Mouse (Mus musculus) intestine, embryonic 15.5 days (tissue): ENCODE results near the gene Ublcp1. TPM values are rescaled to one million over a fixed set of nuclear protein-coding genes. Genes with fewer than 3 reads are reported as not detected.

Source experiments
- ATAC-seq: fragments of 200-750 bp; cut with Nextera tagmentation; 2 replicates; pipeline ENCODE4 v1.8.0; 2017; ENCODE audit warnings: moderate TSS enrichment, moderate library complexity
- H3K27ac ChIP-seq: fragments of 300-500 bp; sonication (generic); 2 replicates; pipeline ENCODE4 v1.5.1; 2015; ENCODE audit warnings: mild to moderate bottlenecking, inconsistent platforms
- H3K27me3 ChIP-seq: fragments of 300-500 bp; sonication (generic); replicated peaks from 2 replicates; pipeline ENCODE4 v1.6.1; 2015; ENCODE audit warnings: inconsistent platforms
- H3K36me3 ChIP-seq: fragments of 300-500 bp; sonication (generic); 2 replicates; pipeline ENCODE4 v1.6.1; 2015; ENCODE audit warnings: inconsistent platforms
- H3K4me1 ChIP-seq: fragments of 300-500 bp; sonication (generic); replicated peaks from 2 replicates; pipeline ENCODE4 v1.6.1; 2015; ENCODE audit warnings: inconsistent platforms
- H3K4me2 ChIP-seq: fragments of 300-500 bp; sonication (generic); replicated peaks from 2 replicates; pipeline ENCODE4 v1.6.1; 2015; ENCODE audit warnings: mild to moderate bottlenecking, inconsistent platforms
- H3K4me3 ChIP-seq: fragments of 300-500 bp; sonication (generic); replicated peaks from 2 replicates; pipeline ENCODE4 v1.5.1; 2015; ENCODE audit warnings: inconsistent platforms
- H3K9ac ChIP-seq: fragments of 300-500 bp; sonication (generic); 2 replicates; pipeline ENCODE4 v1.6.1; 2015; ENCODE audit warnings: inconsistent platforms
- H3K9me3 ChIP-seq: fragments of 300-500 bp; sonication (generic); 2 replicates; pipeline ENCODE4 v1.6.1; 2016; ENCODE audit warnings: inconsistent platforms
- WGBS: fragments of 180-500 bp; shearing (Covaris S2); methylation state at CpG from one replicate; pipeline ENCODE4 v1.1.7; 2015; 5-methylcytosine and 5-hydroxymethylcytosine counted together
- polyA plus RNA-seq: library from polyadenylated mRNA; unstranded; fragments of >200 nt; fragmentation: Nextera tagmentation; extraction: Ambion mirVana; gene quantifications from 2 replicates; pipeline ENCODE4 v1.2.1, GENCODE M21; 2015

The Ublcp1 gene
- polyA plus RNA-seq, 1 experiment from 2014 or later: 55.1 TPM

DNA sequence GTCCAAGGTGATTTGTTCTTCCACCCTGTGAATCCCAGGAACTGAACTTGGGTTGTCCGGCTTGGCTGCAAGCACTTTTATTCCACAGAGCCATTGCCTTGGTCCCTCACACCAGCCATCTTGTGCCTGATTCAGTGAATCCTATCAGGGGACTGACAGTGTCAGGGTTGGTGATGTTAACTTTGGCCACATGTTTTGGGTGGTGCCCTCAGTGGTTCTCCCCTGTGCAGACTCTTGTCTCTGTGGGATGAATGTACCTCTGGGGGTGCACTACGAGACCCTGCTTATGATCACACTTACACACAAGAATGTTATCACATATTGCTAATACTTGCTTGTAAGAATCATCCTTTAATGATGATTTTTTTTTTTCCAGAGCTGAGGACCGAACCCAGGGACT lies 40.3 kb downstream of the Ublcp1 start:
- H3K27ac ChIP-seq: no peak overlapping the region
- no peak overlapping the region for H3K4me2 ChIP-seq
- H3K9me3 ChIP-seq: no peaks in the 10 kb centered on the region
- no peak overlapping the region for H3K9ac ChIP-seq
- no peak overlapping the region for H3K4me3 ChIP-seq
- H3K4me1 ChIP-seq: no peaks in the 10 kb centered on the region
- H3K36me3 ChIP-seq: no peaks in the 10 kb centered on the region
- no peaks in the 10 kb centered on the region for H3K27me3 ChIP-seq
- no peak for ATAC-seq
- WGBS: 81% methylated on average over 3 of the region's 3 CpGs

DNA sequence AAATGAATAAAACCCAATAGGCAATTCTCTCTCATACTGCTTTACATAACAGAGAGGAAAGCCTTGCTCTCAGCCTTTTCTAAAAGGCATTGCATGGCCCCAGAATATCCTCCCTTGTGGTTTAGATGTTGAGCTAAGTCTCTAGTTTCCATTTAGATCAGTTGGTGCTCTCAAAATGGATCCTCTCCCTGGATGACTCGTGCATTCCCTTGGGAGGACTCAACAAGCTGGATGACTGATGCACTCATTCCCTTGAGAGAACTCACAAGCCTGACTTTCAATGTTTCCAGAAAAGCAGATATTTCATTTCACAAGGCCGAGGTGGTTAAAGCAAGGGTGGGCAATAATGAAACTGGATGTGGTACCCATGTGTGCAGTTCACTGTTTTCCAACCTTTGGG lies 42.3 kb downstream of the Ublcp1 start:
- no peaks in the 10 kb centered on the region for H3K4me1 ChIP-seq
- no peak overlapping the region for H3K4me2 ChIP-seq
- no peaks in the 10 kb centered on the region for H3K36me3 ChIP-seq
- H3K27me3 ChIP-seq: no peaks in the 10 kb centered on the region
- no peaks in the 10 kb centered on the region for H3K9me3 ChIP-seq
- H3K9ac ChIP-seq: no peak overlapping the region
- WGBS: 79% methylated on average over 2 of the region's 2 CpGs
- no peak for ATAC-seq
- no peak overlapping the region for H3K27ac ChIP-seq
- no peak overlapping the region for H3K4me3 ChIP-seq

DNA sequence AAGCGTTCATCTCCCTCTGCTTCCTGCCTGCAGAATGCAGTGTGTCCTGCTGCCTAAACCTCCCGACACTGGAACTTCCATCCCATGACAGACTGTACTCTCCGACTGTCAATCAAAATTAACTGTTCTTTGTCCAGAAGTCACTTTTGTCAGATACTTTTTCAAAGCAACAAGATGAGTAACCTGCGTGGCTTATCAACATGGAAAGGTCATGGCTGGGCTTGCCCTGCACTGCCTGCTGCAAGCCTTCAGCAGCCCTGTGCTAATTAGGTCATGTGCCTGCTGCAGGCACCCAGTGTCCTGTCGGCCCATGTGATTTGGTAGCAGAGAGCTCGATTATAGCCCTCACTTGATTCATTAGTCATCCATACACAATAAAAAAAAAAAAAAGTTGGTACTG lies 44.7 kb downstream of the Ublcp1 start:
- Histone ChIP-seq H3K9me3 (no peaks in the 10 kb centered on the region), H3K4me1 (no peaks in the 10 kb centered on the region), H3K27ac (no peak overlapping the region), H3K9ac (no peak overlapping the region), H3K36me3 (no peaks in the 10 kb centered on the region), H3K4me3 (no peak overlapping the region), H3K27me3 (no peaks in the 10 kb centered on the region), H3K4me2 (no peak overlapping the region)
- no peak for ATAC-seq
- 75% methylated on average over 6 of the region's 6 CpGs for WGBS

DNA sequence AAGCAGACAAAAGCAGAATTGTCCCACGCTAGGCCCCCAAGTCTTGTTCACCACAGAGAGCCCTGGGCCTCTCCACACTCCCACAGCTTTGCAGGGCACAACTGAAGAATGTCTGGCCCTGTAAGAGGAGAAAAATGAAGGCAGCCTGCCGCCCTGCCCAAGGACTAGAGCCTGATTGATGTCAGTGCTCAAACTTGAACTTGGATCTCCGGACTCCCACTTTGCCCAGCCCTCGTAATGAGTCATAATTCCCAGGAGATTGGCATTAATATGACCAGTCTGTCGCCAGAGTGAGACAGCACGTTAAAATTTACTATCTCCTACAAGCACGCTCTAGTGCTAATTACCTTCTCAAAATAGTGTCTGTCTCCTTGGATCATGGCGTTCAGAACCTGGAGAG lies 45.3 kb downstream of the Ublcp1 start:
- Histone ChIP-seq H3K4me3 (no peak overlapping the region), H3K9me3 (no peaks in the 10 kb centered on the region), H3K27ac (no peak overlapping the region), H3K4me2 (no peak overlapping the region), H3K36me3 (no peaks in the 10 kb centered on the region), H3K4me1 (no peaks in the 10 kb centered on the region), H3K27me3 (no peaks in the 10 kb centered on the region), H3K9ac (no peak overlapping the region)
- ATAC-seq: no peak
- WGBS: 59% methylated on average over 8 of the region's 8 CpGs

DNA sequence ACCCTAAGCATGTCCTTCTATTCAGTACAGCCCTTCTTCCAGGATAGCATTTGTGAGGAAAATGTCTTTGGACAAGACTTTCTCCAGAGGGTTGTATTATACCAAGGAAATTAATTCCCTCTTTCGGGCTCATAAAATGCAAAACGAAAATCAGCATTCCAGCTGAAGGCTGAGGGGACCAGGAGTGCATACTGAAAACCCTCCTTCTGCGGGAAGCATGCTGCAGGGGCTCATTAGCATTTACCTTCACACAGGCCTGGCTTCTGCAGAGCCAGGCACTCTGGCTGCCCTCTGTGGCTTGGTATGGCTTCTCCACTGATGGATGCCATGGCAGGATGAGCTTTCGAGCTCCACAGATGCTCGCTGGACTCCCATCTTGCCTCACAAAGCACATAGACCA lies 46.3 kb downstream of the Ublcp1 start:
- no peak overlapping the region for H3K4me2 ChIP-seq
- WGBS: 61% methylated on average over 5 of the region's 5 CpGs
- H3K9ac ChIP-seq: no peak overlapping the region
- no peaks in the 10 kb centered on the region for H3K36me3 ChIP-seq
- H3K4me3 ChIP-seq: no peak overlapping the region
- ATAC-seq: no peak
- H3K27ac ChIP-seq: no peak overlapping the region
- H3K9me3 ChIP-seq: no peaks in the 10 kb centered on the region
- no peaks in the 10 kb centered on the region for H3K27me3 ChIP-seq
- H3K4me1 ChIP-seq: no peaks in the 10 kb centered on the region

DNA sequence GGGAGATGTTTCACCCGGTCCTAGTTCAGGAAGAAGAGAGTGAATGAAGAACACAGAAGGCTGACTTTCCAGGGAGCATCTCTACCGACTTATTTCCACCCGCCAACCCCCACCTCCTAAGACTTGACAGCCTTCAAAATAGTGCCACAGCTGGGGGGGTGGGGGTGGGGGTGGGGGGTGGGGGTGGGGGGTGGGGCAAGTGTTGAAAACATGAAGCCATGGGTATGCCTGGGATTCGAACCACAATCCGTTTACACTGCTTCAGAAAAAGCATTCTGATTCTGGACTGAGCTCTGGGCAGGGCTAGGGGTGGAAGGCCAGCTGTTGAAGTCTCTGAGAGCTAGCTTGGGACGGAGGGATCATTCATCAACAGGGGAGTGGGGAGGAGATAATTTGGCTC lies 47.0 kb downstream of the Ublcp1 start:
- Histone ChIP-seq H3K27me3 (no peaks in the 10 kb centered on the region), H3K4me1 (no peaks in the 10 kb centered on the region), H3K4me3 (no peak overlapping the region), H3K4me2 (no peak overlapping the region), H3K9ac (no peak overlapping the region), H3K9me3 (no peaks in the 10 kb centered on the region), H3K27ac (no peak overlapping the region), H3K36me3 (no peaks in the 10 kb centered on the region)
- no peak for ATAC-seq
- 39% methylated on average over 6 of the region's 6 CpGs for WGBS

DNA sequence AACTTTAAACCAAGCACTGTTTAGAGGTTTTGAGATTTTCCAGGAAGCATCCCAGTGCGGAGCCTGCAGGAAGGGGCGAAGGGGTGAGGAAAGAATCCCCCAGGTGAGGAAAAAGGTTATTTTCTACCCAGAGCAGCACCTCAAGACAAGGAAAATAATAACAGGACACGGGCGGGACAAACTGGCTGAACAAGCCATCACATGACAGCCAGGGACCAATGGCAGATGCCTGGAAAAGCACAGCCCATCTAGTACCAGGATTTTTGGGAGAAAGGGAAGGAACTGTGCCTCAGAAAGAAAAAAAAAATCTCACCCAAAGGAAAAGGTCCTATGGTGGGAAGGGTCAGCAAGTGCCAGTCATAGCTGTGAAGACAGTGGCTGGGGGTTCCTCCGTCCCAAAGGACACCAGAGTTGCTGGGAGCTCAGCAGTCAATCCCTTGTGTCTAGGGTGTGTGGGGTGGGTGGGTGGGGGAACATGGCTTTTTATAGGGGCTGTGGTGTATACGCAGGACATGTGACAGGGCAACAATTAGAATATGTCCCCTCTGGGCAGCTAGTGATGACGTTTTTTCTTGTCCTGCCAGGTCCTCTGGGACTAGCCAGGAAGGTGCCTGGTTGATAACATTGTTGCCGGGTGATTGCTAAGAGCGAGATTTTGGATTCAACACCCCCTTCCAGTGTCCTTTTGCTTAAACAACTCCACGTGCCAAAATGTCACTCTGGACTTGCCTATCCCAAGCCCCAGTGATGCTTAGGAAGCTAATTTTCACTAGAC lies 47.8 kb downstream of the Ublcp1 start:
- H3K4me2 ChIP-seq: no peak overlapping the region
- 68% methylated on average over 10 of the region's 10 CpGs for WGBS
- no peak overlapping the region for H3K9ac ChIP-seq
- H3K4me3 ChIP-seq: no peak overlapping the region
- ATAC-seq: no peak
- H3K36me3 ChIP-seq: no peaks in the 10 kb centered on the region
- no peaks in the 10 kb centered on the region for H3K9me3 ChIP-seq
- H3K27me3 ChIP-seq: no peaks in the 10 kb centered on the region
- H3K4me1 ChIP-seq: no peaks in the 10 kb centered on the region
- H3K27ac ChIP-seq: no peak overlapping the region

DNA sequence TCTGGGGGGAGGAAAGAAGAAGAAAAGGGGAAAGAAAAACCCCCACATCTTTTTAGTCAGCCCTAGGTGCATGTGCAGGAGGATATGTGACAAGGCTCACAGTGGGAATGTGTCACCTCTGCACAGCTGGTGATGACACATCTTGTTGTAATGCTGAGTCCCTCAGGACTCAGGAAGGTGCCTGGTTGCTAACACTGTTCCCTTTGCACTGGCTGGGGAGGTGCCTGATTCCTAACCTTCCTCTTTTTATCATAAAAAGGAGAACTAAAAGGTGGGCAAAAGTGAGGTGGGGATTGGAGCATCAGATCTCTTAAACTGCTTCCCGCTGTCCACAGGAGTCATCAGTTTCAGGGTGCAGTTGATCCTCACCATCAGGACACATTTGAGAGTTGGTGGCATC lies 52.9 kb downstream of the Ublcp1 start:
- 48% methylated on average over 1 of the region's 1 CpGs for WGBS
- ATAC-seq: no peak
- Histone ChIP-seq H3K9me3 (no peaks in the 10 kb centered on the region), H3K27me3 (no peaks in the 10 kb centered on the region), H3K27ac (no peak overlapping the region), H3K36me3 (no peaks in the 10 kb centered on the region), H3K4me3 (no peak overlapping the region), H3K4me2 (no peak overlapping the region), H3K9ac (no peak overlapping the region), H3K4me1 (no peaks in the 10 kb centered on the region)

DNA sequence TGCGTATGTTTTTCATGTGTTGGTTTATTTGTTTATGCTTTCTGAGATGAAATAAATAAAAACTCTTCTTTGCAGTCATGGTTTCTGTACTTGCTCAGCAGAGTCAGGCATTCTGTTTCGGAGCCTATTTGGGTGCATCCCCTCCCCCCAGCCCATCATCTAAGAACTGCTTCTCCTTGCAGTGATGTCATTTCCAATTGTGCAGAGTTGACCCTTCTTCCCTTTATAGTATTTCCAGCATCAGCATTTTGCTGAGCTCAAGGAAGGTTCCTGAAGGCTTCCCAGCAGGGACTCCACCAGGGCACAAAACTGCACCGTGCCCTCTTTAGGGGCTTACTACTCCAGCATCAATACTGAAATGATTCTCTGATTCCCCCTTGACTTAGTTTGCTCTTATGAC lies 55.7 kb downstream of the Ublcp1 start:
- Histone ChIP-seq H3K4me2 (no peak overlapping the region), H3K27ac (no peak overlapping the region), H3K9ac (no peak overlapping the region), H3K4me3 (no peak overlapping the region), H3K36me3 (no peaks in the 10 kb centered on the region), H3K9me3 (no peaks in the 10 kb centered on the region), H3K27me3 (no peaks in the 10 kb centered on the region), H3K4me1 (no peaks in the 10 kb centered on the region)
- no peak for ATAC-seq
- 86% methylated on average over 3 of the region's 3 CpGs for WGBS

DNA sequence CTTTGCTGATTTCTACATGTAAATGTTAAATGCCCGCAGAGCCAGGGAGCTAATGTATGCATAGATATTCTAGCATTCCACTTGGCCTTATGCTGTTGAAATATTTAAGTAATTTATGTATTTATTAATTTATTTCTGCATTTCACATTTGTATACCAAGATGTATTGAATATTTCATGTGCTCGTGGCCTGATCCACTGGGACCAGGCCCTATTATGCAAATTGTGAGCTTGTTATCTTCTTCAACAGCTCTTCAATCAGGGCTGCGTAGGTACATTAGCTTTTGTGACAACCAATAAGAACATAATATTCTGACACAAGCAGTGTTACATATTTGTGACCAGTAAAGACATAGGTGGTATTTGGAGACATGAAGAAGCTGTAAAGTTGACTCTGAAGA lies 56.9 kb downstream of the Ublcp1 start:
- no peak for ATAC-seq
- WGBS: 86% methylated on average over 3 of the region's 3 CpGs
- no peaks in the 10 kb centered on the region for H3K4me1 ChIP-seq
- no peak overlapping the region for H3K4me3 ChIP-seq
- no peaks in the 10 kb centered on the region for H3K27me3 ChIP-seq
- H3K9ac ChIP-seq: no peak overlapping the region
- H3K9me3 ChIP-seq: no peaks in the 10 kb centered on the region
- H3K36me3 ChIP-seq: no peaks in the 10 kb centered on the region
- no peak overlapping the region for H3K27ac ChIP-seq
- no peak overlapping the region for H3K4me2 ChIP-seq

DNA sequence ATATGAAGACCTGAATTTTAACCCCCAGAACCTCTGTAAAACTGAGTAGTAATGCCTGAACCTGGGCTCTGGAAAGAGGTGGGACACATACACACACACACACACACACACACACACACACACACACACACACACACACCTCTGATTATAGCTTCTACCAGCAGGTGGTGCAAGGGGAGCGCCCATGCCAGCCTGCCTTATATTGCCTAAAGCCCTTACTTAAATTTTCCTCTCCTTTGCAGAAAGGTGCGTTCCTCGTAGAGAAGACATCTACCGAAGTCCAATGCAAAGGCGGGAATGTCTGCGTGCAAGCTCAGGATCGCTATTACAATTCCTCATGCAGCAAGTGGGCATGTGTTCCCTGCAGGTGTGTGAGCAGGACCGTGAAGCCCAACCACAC lies 58.0 kb downstream of the Ublcp1 start:
- H3K9me3 ChIP-seq: no peaks in the 10 kb centered on the region
- no peak overlapping the region for H3K4me2 ChIP-seq
- no peaks in the 10 kb centered on the region for H3K4me1 ChIP-seq
- ATAC-seq: no peak
- H3K9ac ChIP-seq: no peak overlapping the region
- no peaks in the 10 kb centered on the region for H3K27me3 ChIP-seq
- 77% methylated on average over 8 of the region's 8 CpGs for WGBS
- H3K36me3 ChIP-seq: no peaks in the 10 kb centered on the region
- no peak overlapping the region for H3K4me3 ChIP-seq
- no peak overlapping the region for H3K27ac ChIP-seq

DNA sequence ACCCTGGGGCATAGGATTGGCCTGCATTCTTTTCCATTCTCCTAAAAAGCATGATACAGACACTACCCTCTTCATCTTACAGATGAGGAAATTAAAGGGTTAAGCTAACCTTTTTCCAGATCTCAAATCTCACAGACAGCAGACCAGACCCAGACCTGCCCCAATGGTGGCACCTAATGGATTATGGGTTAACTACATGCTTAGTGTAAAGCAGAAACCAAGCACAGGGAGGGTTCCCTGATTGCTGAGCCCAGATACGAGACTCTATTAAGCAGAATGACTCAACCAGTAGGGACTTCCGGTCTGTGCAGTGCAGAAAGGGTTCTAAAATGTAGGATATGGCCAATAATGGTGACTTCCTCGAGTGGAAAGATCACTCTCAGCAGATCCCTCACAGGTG lies 59.9 kb downstream of the Ublcp1 start:
- H3K36me3 ChIP-seq: no peaks in the 10 kb centered on the region
- WGBS: 51% methylated on average over 3 of the region's 3 CpGs
- ATAC-seq: no peak

DNA sequence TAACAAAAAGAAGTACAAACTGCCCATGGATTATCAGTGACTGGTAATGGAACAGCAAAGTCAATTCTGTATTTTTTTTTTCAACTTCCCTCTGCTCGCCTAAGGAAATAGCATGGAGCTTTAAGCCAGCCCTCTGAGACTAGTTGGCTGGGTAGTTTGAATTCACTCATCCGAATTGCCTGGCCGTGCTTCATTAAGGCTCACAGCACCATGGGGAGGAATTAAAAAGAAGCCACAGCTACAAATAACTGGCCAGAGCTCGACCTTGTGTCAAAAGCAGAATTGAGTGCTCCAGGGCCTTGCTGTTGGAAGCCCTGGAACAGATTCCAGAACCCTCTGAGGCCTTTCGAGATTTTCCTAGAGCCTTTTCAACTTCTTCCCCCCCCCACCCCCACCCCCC lies 61.7 kb downstream of the Ublcp1 start:
- H3K4me3 ChIP-seq: no peak overlapping the region
- ATAC-seq: no peak
- no peaks in the 10 kb centered on the region for H3K9me3 ChIP-seq
- no peak overlapping the region for H3K27ac ChIP-seq
- no peaks in the 10 kb centered on the region for H3K4me1 ChIP-seq
- no peaks in the 10 kb centered on the region for H3K27me3 ChIP-seq
- H3K36me3 ChIP-seq: no peaks in the 10 kb centered on the region
- WGBS: 55% methylated on average over 5 of the region's 5 CpGs
- H3K4me2 ChIP-seq: no peak overlapping the region
- H3K9ac ChIP-seq: no peak overlapping the region

More for the DNA sequence above, 59.9 kb downstream of the Ublcp1 start:
- Histone ChIP-seq H3K9me3 (no peaks in the 10 kb centered on the region), H3K27me3 (no peaks in the 10 kb centered on the region), H3K4me2 (no peak overlapping the region), H3K9ac (no peak overlapping the region), H3K27ac (no peak overlapping the region), H3K4me1 (no peaks in the 10 kb centered on the region), H3K4me3 (no peak overlapping the region)
